Mouse (Mus musculus) E14TG2a.4 (cell line): ENCODE measurements around the gene Pigp.

Experiments
- CTCF ChIP-seq: conservative IDR thresholded peaks from 2 replicates; pipeline ENCODE4 v1.5.1; 2014; ENCODE audit warnings: low read length
- POU5F1 ChIP-seq: IDR thresholded peaks from 2 replicates; pipeline ENCODE4 v1.6.1; 2014; ENCODE audit warnings: low read length, borderline replicate concordance

DNA sequence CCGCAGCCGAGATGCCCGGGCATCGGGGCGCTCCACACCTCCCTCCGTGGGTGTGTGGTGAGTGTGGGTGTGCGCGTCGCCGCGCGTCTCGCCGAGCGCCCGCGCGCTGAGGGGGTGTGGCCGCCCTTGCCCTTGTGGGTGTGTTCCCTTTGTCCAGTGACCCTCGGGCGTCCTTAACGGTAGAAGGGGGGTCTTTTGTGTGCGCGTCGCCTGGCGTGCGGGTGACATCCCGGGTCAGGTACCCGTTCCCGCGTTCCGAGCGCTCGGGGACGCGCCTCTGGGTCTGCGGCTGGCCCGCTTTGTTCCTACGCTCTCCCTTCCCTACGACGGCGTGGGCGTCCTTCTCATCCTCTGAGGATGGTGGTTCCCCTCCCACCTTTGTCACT, 734 bp downstream of the Pigp start:
- no peak for TF ChIP-seq CTCF
- TF ChIP-seq POU5F1, result no peak
